Mouse (Mus musculus) intestine, embryonic 14.5 days (tissue): ENCODE data around the gene Fat1. TPM values are rescaled to one million over a fixed set of nuclear protein-coding genes. Genes with fewer than 3 reads are reported as not detected.

ENCODE experiments used
- ATAC-seq: fragments of 200-750 bp; cut with Nextera tagmentation; replicated peaks from 2 replicates; pipeline ENCODE4 v1.8.0; 2017; ENCODE audit warnings: low read depth, moderate number of reproducible peaks, moderate TSS enrichment, moderate library complexity; ENCODE audit not compliant: low FRiP score, low TSS enrichment
- DNase-seq: peaks from one replicate; pipeline ENCODE4 v3.0.0-alpha.2; 2018; ENCODE audit warnings: low spot score
- H3K27ac ChIP-seq: fragments of 300-500 bp; sonication (generic); 2 replicates; pipeline ENCODE4 v1.5.1; 2014; ENCODE audit warnings: low read depth, mild to moderate bottlenecking, control low read depth
- H3K27me3 ChIP-seq: fragments of 300-500 bp; sonication (generic); replicated peaks from 2 replicates; pipeline ENCODE4 v1.6.1; 2014; ENCODE audit warnings: low read length, control low read depth; ENCODE audit not compliant: control insufficient read depth, insufficient read depth
- H3K36me3 ChIP-seq: fragments of 300-500 bp; sonication (generic); 2 replicates; pipeline ENCODE4 v1.6.1; 2014; ENCODE audit warnings: low read length, control low read depth; ENCODE audit not compliant: control insufficient read depth, insufficient read depth
- H3K4me1 ChIP-seq: fragments of 300-500 bp; sonication (generic); replicated peaks from 2 replicates; pipeline ENCODE4 v1.6.1; 2014; ENCODE audit warnings: low read length, control low read depth, mixed read lengths; ENCODE audit not compliant: control insufficient read depth, insufficient read depth
- H3K4me2 ChIP-seq: fragments of 300-500 bp; sonication (generic); 2 replicates; pipeline ENCODE4 v1.6.1; 2014; ENCODE audit warnings: low read length
- H3K4me3 ChIP-seq: fragments of 300-500 bp; sonication (generic); 2 replicates; pipeline ENCODE4 v1.5.1; 2014; ENCODE audit warnings: low read depth, low read length, control low read depth, mixed read lengths
- H3K9ac ChIP-seq: fragments of 300-500 bp; sonication (generic); 2 replicates; pipeline ENCODE4 v1.6.1; 2014; ENCODE audit warnings: mild to moderate bottlenecking, low read length
- H3K9me3 ChIP-seq: fragments of 300-500 bp; sonication (generic); 2 replicates; pipeline ENCODE4 v1.6.1; 2016; ENCODE audit warnings: low read length, control low read depth; ENCODE audit not compliant: control insufficient read depth
- WGBS: fragments of 180-500 bp; shearing (Covaris S2); extraction: QIAGEN DNeasy Blood & Tissue Kit; methylation state at CpG from one replicate; pipeline ENCODE4 v1.1.7; 2014; 5-methylcytosine and 5-hydroxymethylcytosine counted together
- polyA plus RNA-seq: library from polyadenylated mRNA; unstranded; fragments of >200 nt; fragmentation: Nextera tagmentation; extraction: Ambion mirVana; gene quantifications from 2 replicates; pipeline ENCODE4 v1.2.1, GENCODE M21; 2014

Gene Fat1
- polyA plus RNA-seq, 1 experiment from 2014 or later: 29.7 TPM

DNA sequence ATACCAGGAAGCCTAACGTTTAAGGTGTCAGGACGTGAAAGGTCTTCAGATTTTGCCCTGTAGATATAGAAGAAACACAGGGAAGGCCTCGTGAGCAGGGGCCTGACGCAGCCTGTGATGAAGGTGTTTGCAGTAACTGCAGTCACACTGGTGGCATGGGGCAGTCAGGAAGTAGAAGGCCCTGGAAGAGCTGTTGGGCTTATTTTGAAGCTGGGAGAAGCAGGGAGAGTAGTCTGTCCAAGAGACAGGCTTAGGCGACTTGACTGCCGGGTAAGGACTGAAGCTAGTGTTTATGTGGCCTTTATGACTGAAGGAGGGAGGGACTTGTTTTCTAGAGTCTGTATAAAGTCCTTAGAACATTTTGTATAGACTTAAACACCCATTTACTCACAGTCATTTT is 57.4 kb downstream of the Fat1 start:
- Histone ChIP-seq H3K27me3 (no peaks in the 10 kb centered on the region), H3K9ac (no peak overlapping the region), H3K4me2 (no peak overlapping the region), H3K4me1 (peaks cover 28% of the 10 kb centered on the region), H3K9me3 (no peaks in the 10 kb centered on the region), H3K27ac (no peak overlapping the region), H3K36me3 (peaks cover 23% of the 10 kb centered on the region), H3K4me3 (no peak overlapping the region)
- ATAC-seq (no peak), DNase-seq (no peak)
- 56% methylated on average over 6 of the region's 6 CpGs for WGBS

DNA sequence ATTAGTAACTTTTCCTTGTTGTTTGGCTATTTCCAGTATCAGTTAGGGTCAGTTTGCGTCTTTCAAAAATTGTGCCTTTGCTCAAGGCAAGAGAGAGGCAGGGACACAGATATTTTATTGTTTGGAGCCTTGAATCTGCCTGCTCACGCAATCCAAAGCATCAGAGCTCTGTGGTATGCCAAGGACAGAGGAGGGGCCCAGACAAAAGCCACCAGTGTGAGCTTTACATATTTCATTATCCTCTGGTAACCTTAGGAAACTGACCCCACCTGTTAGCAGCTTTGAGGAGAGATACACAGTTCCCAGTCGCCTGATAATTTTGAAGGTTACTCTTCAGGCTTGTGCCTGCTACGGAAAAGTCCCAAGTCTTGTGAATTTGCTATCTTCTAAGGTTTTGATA is 58.1 kb downstream of the Fat1 start:
- H3K9me3 ChIP-seq: no peaks in the 10 kb centered on the region
- 63% methylated on average over 4 of the region's 4 CpGs for WGBS
- H3K27ac ChIP-seq: no peak overlapping the region
- no peak overlapping the region for H3K4me3 ChIP-seq
- H3K36me3 ChIP-seq: peaks cover 23% of the 10 kb centered on the region
- ATAC-seq (no peak), DNase-seq (peak; percentile 42)
- H3K4me2 ChIP-seq: no peak overlapping the region
- H3K27me3 ChIP-seq: no peaks in the 10 kb centered on the region
- H3K9ac ChIP-seq: no peak overlapping the region
- peaks cover 33% of the 10 kb centered on the region for H3K4me1 ChIP-seq

DNA sequence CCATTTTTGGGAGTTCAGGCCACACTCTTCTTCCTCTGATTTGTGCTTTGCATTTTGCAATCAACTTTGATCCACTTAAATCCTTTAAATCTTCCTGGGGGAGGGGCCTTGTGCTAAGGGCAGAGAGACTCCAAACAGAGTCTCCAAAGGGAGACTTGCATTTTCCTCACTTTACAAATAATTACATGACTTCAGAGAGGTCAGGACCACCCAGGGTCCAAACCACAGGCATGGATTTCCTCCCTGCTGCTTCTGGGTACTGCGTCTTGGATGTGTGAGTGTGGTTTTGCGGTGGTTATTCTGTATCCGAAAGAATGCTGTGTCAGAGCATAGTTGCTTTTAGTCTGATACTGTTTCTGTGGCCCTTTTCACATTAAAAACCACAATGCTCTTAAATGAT is 61.2 kb downstream of the Fat1 start:
- ATAC-seq (no peak), DNase-seq (no peak)
- Histone ChIP-seq H3K4me2 (no peak overlapping the region), H3K36me3 (no peaks in the 10 kb centered on the region), H3K9ac (no peak overlapping the region), H3K27me3 (no peaks in the 10 kb centered on the region), H3K9me3 (no peaks in the 10 kb centered on the region), H3K27ac (no peak overlapping the region), H3K4me1 (peaks cover 43% of the 10 kb centered on the region), H3K4me3 (no peak overlapping the region)
- WGBS: 34% methylated on average over 3 of the region's 3 CpGs

DNA sequence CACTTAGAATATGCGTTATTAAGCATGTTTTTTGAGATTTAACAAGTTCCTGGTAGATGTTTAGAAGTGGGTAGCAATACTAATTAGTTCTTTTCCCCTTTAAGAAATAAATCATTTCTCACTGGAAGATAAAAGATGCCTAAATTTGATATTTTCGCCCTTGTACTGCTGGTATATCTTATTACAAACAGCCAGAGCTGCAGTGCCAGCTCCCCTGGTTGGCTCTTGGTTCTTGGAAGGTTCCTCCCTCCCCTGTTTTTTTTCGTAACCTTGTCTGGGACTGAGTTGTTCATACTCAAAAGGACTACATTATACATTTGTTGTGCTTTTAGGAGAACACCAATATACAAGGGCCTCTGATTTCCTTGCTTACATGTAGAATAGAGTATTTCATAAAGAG is 62.1 kb downstream of the Fat1 start:
- H3K9ac ChIP-seq: no peak overlapping the region
- H3K27me3 ChIP-seq: no peaks in the 10 kb centered on the region
- no peaks in the 10 kb centered on the region for H3K36me3 ChIP-seq
- no peak overlapping the region for H3K27ac ChIP-seq
- no peak overlapping the region for H3K4me2 ChIP-seq
- DNase-seq (no peak), ATAC-seq (no peak)
- no peak overlapping the region for H3K4me3 ChIP-seq
- WGBS: 70% methylated on average over 3 of the region's 3 CpGs
- H3K4me1 ChIP-seq: peaks cover 38% of the 10 kb centered on the region
- H3K9me3 ChIP-seq: no peaks in the 10 kb centered on the region

DNA sequence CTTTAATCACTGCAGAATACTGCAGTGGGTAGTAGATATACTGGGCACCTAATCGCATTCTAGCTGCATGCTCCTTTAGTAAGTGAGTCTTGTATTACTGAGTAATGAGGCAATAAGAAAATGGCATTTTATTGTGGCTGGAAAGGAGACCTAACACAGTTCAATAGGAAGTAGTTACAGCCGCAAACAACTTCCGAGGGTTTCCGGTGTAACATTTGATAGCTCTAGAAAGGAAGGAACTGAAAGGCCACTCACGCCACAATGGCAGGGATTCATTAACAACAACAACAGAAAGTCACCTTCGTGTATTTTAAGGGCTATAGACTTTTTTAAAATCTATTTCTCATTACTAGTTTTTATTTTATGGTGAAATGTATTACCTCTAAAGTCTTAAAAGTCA is 62.6 kb downstream of the Fat1 start:
- DNase-seq (no peak), ATAC-seq (no peak)
- Histone ChIP-seq H3K27ac (peak overlapping the region; percentile 84; the same call in 1 of the 2 replicates), H3K4me2 (peak overlapping the region; percentile 37; the same call in 1 of the 2 replicates), H3K9me3 (no peaks in the 10 kb centered on the region), H3K4me1 (peaks cover 43% of the 10 kb centered on the region), H3K9ac (no peak overlapping the region), H3K27me3 (no peaks in the 10 kb centered on the region), H3K4me3 (no peak overlapping the region), H3K36me3 (no peaks in the 10 kb centered on the region)
- WGBS: 62% methylated on average over 6 of the region's 6 CpGs

DNA sequence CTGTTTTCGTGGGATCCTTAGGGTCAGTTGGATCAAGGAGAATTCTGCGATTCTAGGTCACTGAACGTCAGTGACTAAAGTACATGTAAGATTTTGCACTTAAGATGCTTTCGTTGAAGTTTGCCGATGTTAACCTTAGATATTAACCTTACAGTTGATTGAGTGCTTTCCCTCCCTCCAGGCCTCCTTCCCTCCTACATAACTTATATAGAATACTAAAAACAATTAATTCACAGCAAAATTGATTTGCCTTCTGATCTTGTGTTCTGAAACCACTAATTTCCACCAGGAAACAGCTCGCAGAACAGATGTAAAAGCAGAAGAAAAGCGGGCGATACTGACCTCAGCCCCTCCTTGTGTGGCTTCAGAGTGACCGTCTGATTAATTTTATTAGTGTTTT is 63.0 kb downstream of the Fat1 start:
- DNase-seq (no peak), ATAC-seq (no peak)
- Histone ChIP-seq H3K27me3 (no peaks in the 10 kb centered on the region), H3K4me2 (peak overlapping the region; percentile 37), H3K9me3 (no peaks in the 10 kb centered on the region), H3K27ac (peak overlapping the region; percentile 84), H3K36me3 (no peaks in the 10 kb centered on the region), H3K4me1 (peaks cover 45% of the 10 kb centered on the region), H3K4me3 (no peak overlapping the region), H3K9ac (no peak overlapping the region)
- WGBS: 38% methylated on average over 9 of the region's 9 CpGs

DNA sequence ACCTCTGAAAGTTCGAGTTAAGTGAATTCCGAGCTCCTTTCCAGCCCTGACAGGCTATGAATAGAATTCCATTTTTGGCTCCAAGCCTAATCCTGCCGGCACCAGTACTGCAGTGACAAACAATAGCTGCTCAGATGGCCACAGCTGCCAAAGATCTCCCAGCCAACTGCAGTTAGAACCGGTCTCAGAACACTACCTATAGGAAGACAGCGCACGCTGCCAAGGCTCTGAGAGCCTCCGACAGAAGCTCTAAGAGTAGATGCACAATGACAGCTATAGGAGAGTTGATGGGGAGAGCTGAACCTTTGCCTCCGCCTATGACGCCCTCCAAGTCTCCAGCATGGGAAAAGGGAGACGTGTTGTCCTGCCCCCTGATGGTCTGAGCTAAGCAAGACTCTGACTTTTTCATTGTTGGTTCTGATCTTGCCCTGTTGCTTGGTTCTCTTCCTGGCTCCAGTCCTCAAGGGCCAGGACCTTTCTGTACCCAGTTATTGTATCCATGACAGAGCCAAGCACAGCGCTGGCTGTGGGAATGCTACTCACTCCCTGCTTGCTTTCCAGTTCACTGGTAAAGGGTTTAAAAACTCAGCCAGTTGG is 63.5 kb downstream of the Fat1 start:
- H3K27me3 ChIP-seq: no peaks in the 10 kb centered on the region
- DNase-seq (peak; percentile 71), ATAC-seq (peak; percentile 78)
- H3K4me3 ChIP-seq: no peak overlapping the region
- peak overlapping the region; percentile 84 for H3K27ac ChIP-seq
- no peaks in the 10 kb centered on the region for H3K9me3 ChIP-seq
- H3K9ac ChIP-seq: no peak overlapping the region
- 37% methylated on average over 11 of the region's 11 CpGs for WGBS
- H3K36me3 ChIP-seq: no peaks in the 10 kb centered on the region
- H3K4me2 ChIP-seq: peak overlapping the region; percentile 37
- H3K4me1 ChIP-seq: peaks cover 47% of the 10 kb centered on the region

DNA sequence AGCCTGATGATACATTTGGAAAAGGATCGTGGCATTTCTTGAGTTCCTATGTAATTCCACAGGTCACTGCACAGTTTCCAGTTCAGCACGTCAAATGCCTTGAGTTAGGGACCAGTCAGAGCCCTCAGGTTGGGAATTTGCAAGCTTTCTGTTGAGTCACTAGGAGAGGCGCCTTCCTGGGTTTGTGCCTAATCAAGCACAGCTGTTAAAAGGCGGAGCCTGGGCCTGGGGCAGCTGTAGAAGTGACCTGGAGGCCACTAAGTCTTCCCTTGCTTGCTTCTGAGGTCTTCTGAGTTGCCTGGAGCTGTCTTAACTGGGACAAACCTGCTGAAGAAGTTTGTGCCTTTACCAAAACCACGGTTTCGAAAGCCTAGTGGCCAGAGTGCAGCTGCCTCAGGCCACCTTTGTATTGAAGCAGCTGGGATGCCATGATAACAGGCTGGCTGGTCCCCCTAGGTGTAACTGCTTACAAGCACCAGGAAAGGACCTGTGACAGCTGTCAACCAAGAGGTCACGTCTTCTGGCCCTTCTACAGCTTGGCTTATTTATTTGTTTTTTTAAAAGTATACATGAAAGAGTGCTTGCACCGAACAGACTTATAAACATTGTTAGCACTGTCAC is 66.4 kb downstream of the Fat1 start:
- no peaks in the 10 kb centered on the region for H3K36me3 ChIP-seq
- H3K4me1 ChIP-seq: peaks cover 30% of the 10 kb centered on the region
- no peak overlapping the region for H3K27ac ChIP-seq
- no peak overlapping the region for H3K4me3 ChIP-seq
- no peaks in the 10 kb centered on the region for H3K9me3 ChIP-seq
- ATAC-seq (no peak), DNase-seq (no peak)
- H3K4me2 ChIP-seq: no peak overlapping the region
- no peak overlapping the region for H3K9ac ChIP-seq
- H3K27me3 ChIP-seq: no peaks in the 10 kb centered on the region
- WGBS: 64% methylated on average over 8 of the region's 8 CpGs

DNA sequence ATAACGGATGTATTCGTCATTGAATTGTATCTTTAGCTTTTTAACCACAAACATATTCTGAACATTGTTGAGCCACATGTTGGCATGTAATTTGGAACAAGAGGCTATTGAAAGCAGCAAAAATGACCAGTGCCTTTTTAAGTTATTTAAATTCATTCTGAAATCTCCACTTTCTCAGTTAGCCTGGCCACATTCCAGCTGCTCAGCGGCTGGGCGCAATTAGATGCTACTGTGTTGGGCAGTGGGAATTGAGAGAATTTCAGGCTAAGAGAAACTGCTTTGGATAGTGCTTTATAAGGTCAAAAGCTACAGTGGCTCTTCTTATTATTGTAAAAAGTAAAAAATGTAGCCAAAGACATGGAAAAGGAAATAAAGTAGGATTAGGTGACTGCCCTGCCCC is 67.4 kb downstream of the Fat1 start:
- no peak for DNase-seq
- WGBS: 66% methylated on average over 4 of the region's 4 CpGs
- peaks cover 29% of the 10 kb centered on the region for H3K4me1 ChIP-seq

More for the DNA sequence above, 67.4 kb downstream of the Fat1 start:
- H3K4me2 ChIP-seq: no peak overlapping the region
- no peak overlapping the region for H3K27ac ChIP-seq
- ATAC-seq: no peak
- H3K9ac ChIP-seq: no peak overlapping the region
- H3K27me3 ChIP-seq: no peaks in the 10 kb centered on the region
- no peak overlapping the region for H3K4me3 ChIP-seq
- H3K36me3 ChIP-seq: peaks cover 3% of the 10 kb centered on the region; the same call in 1 of the 2 replicates
- no peaks in the 10 kb centered on the region for H3K9me3 ChIP-seq
